Mouse (Mus musculus) c-Kit-positive CD71-positive TER-119-positive erythroid progenitor cells, embryonic 14.5 days (primary cell): Measurements from ENCODE around the gene Cyp2b13.
"Not testable (repeated sequence)": the region's sequence is repeated elsewhere in the genome, so short reads cannot be mapped to it uniquely, and the experiment has no call there.

Experiments used
- DNase-seq: peaks from one replicate; pipeline ENCODE4 v3.0.0-alpha.2; 2013; ENCODE audit warnings: low spot score

Cyp2b13 gene

GRCm38 (mm10) chr7:26061197-26061596 is at the start of gene Cyp2b13:
Cyp2b13 (plus strand) TSS chr7:26061497.
- DNase-seq, result not testable (repeated sequence)

GRCm38 (mm10) chr7:26019814-26020332 is 41.4 kb upstream of the Cyp2b13 start:
- not testable (repeated sequence) for DNase-seq

- DNase-seq, result not testable (repeated sequence)
These were observed 6.2 kb upstream of the Cyp2b13 start for GRCm38 (mm10) chr7:26054885-26055630.

- not testable (repeated sequence) for DNase-seq
These were observed 10.4 kb downstream of the Cyp2b13 start for GRCm38 (mm10) chr7:26071677-26072076.

- DNase-seq, result no peak
These were observed 21.3 kb downstream of the Cyp2b13 start for GRCm38 (mm10) chr7:26082595-26082994.

GRCm38 (mm10) chr7:26087391-26087790 is 26.1 kb downstream of the Cyp2b13 start:
- no peak for DNase-seq

- not testable (repeated sequence) for DNase-seq
These were observed 27.3 kb downstream of the Cyp2b13 start for GRCm38 (mm10) chr7:26088578-26088977.

GRCm38 (mm10) chr7:26139623-26140022 is 78.3 kb downstream of the Cyp2b13 start:
- not testable (repeated sequence) for DNase-seq

- DNase-seq, result not testable (repeated sequence)
These were observed 82.4 kb downstream of the Cyp2b13 start for GRCm38 (mm10) chr7:26143657-26144056.
